Mouse (Mus musculus): ENCODE results near the gene Rex1bd.

Rex1bd gene

DNA sequence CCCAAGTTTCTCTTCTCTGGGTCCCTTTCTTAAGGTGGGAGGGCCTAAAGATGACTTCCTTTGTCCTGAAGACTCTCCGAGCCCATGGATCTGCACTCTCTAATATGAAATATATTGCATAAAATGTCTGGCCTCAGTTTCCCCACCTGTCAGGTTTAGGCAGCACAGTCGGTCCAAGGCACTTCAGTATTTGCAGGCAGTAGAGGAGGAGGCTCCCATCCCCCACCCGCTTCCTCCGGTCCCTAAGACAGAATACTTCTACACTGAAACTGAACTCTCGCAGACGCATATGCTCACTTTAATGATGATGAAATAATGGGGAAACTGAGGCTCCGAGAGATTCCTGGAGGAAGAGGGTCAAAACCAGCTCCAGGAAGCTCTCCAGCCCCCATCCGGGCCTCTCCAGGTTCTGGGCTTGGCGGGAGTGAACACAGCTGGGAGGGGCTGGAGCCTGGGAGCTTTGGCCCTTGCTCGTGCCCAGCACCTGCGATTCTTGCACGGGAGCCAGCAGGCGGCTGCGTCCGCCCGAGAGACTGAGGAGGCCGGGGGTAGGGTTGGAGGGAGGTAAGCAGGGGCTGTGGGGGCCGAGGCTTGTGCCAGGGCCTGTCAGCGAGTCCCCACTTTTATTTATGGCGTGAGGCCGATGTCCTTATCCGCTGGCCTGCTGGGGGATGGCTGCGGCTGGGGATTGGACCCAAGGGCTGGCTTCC is 4.6 kb downstream of the Rex1bd start:
- no peak for DNase-seq (ENCODE audit: low spot score)

DNA sequence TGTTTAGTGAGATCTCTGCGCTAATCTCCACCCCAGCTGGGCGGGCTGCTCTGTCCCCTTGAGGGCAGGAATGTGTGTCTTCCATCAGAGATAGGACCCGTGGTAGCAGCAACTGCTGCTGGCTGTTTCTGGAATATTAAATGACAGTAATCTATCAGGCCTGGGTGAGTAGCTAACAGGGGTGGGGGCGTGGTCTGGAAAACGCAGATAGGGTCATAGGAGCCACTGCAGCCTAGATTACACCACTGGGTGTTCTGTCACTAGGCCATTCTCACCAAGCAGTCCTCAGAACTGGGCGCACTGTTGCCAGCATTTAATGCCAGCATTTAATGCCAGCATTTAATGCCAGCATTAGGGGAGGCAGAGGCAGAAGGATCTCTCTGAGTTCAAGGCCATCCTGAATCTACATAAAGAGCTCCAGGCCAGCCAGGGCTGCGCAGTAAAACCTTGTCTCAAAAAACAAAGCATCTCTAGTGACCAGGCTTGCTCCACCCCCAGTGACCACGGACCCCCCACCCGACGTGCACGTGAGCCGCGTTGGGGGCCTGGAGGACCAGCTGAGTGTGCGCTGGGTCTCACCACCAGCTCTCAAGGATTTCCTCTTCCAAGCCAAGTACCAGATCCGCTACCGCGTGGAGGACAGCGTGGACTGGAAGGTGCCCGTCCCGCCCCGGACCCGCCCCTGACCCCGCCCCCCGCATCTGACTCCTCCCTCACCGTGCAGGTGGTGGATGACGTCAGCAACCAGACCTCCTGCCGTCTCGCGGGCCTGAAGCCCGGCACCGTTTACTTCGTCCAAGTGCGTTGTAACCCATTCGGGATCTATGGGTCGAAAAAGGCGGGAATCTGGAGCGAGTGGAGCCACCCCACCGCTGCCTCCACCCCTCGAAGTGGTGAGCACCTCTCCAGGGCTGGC is 5.9 kb downstream of the Rex1bd start:
- DNase-seq (ENCODE audit: low spot score) = no peak

GRCm38 (mm10) chr8:70495771-70496062 is 10.8 kb downstream of the Rex1bd start:
- no peak for DNase-seq (ENCODE audit: low spot score)

- DNase-seq (ENCODE audit: low spot score) = no peak
These were observed 11.4 kb downstream of the Rex1bd start for GRCm38 (mm10) chr8:70495001-70495770.

- no peak for DNase-seq (ENCODE audit: low spot score)
These were observed 12.1 kb downstream of the Rex1bd start for GRCm38 (mm10) chr8:70494416-70494945.

GRCm38 (mm10) chr8:70493692-70494415 is 12.7 kb downstream of the Rex1bd start:
- DNase-seq (ENCODE audit: low spot score) = no peak

- DNase-seq (ENCODE audit: low spot score) = no peak
These were observed 13.6 kb downstream of the Rex1bd start, which contains the start of gene Crlf1 for GRCm38 (mm10) chr8:70492664-70493640. Gene Crlf1 (plus strand): TSS chr8:70493158.

DNA sequence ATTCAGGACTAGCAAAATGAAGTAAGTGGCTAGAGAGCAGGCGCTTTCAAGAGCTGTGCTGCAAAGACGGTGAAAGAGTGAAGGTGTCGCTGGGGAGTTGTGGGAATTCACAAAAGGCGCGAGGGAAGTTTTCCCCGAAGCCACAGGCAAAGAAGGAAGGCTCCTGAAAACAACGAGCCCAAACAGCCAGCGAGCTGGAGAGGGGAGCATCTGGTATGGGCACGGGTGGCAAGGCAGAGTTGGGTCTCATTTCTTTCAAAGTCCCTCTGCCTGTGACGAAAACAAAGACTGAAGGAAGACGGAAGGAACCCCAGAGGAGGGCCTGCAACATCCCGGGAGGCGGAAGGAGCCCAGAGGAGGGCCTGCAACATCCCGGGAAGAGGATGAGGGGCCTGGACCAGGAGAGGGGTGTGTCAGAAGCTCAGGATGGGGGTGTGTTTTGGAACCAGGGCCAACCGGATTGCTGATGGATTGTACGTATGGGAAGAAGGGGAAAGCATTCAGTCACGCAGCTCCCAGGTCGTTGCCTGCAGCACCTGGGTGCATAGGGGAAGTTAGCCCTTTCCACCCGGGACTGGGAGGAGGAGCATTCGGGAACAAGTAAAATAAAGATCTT is 15.6 kb downstream of the Rex1bd start:
- DNase-seq (ENCODE audit: low spot score) = no peak

DNA sequence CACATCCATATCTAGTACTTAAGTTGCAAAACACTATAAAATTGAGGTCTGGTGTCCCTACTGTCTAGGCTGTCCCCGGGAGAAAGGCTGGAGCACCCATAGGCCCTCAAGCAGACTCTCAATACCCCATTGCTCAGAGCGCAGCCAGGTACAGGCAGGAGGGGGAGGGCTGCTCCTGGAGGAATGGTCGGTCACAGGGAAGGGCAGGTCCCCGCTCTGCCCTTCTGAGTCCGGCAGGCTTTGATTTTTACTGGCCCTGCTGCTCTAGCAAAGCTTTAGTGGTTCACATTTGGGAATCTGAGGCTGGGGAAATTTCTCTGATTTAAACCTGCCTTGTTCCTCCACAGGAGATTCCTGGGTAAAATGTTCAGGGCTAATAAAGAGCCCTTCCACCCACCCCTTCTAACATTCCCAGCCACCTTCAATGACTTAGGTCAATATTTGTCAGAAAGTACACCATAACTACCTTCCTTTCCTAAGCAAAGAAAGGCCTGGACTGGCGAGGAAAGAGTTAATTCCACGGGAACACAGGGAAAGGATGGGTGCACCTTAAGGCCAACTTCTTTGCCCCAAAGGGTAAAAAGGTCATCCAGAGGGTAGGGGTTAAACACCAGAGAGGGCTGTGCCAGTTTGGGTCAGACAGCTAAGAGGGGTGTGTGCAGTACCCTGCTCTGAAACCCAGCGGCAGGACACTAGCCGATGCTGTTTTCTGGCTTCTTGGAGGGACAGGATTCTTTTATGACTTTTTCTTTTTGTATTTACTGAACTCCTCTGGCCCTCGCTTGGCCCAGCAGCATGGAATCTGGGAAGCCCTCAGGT is 16.3 kb downstream of the Rex1bd start:
- DNase-seq (ENCODE audit: low spot score) = no peak

GRCm38 (mm10) chr8:70489576-70489975 is 17.0 kb downstream of the Rex1bd start:
- no peak for DNase-seq (ENCODE audit: low spot score)

GRCm38 (mm10) chr8:70488931-70489470 is 17.6 kb downstream of the Rex1bd start:
- no peak for DNase-seq (ENCODE audit: low spot score)

GRCm38 (mm10) chr8:70487993-70488796 is 18.4 kb downstream of the Rex1bd start:
- DNase-seq (ENCODE audit: low spot score) = no peak

DNA sequence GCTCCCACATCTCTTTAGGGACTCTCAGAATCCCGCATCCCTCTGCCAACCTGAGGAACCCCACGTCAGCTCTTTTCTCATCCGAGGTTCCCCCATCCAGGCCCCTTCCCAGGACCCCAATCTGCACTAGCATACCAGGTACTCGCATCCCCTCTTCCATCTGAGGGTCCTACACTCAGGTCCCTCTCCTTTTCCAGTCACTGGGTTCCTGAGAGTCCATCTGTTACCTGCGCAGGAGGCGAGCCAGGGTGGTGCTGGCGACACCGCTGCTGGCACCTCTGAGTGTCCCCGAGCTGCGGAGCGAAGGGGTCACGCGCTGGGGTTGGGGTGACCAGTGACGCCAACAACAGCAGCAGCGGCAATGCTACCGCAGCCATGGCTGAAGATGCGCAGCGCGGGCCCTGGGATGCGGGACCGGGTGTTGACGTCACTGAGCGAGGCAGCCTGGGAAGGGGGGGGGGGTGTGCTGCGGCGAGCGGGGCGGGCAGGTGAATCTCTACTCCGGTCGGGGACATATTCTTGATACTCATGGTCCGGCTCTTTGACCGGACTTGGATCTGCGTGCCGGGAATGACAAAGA is 19.5 kb downstream of the Rex1bd start, which contains the start of gene Tmem59l:
Tmem59l (minus strand) TSS at position 418 of the 580 bp plus-strand sequence.
- no peak for DNase-seq (ENCODE audit: low spot score)

DNA sequence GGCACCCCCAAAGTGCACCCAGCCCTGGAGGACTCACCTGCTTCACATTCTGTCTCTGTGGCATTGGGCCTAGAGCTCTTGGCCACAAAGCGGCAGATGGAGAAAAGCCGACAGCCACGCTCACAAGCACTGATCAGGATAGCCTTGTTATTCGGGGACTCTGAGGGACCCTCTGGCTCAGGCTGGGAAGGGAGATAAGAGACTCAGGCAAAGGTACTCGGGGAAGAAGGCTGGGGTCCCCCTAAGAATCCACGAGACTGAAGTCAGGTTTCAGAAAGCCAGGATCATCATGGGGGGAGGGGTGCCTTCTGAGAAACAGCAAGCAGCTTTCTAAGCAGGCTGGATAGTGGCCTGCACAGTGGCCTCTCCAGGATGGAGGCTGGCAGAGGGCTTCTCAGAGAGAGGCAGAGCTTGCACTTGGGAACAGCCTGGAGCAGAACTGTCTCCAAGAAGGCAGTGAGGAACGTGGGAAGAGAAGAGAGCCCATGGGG is 20.3 kb downstream of the Rex1bd start:
- DNase-seq (ENCODE audit: low spot score) = no peak

DNA sequence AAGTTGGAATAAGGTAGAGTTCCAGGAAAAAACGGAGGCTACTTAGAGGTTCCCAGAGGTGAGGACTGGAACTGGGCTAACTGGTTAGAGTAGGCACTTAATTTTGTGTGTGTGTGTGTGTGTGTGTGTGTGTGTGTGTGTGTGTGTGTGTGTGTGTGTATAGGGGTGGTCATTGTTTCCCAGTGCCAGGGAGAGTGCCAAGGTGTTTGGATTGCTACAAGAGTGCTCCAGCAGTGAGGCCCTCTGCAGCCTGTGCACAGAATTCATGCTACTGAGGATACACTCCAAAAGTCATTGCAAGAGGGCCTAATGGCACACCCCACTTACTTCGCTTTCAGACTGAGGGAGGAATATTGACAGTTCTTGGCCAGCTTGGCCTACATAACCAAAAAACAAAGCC is 23.6 kb downstream of the Rex1bd start:
- no peak for DNase-seq (ENCODE audit: low spot score)

DNA sequence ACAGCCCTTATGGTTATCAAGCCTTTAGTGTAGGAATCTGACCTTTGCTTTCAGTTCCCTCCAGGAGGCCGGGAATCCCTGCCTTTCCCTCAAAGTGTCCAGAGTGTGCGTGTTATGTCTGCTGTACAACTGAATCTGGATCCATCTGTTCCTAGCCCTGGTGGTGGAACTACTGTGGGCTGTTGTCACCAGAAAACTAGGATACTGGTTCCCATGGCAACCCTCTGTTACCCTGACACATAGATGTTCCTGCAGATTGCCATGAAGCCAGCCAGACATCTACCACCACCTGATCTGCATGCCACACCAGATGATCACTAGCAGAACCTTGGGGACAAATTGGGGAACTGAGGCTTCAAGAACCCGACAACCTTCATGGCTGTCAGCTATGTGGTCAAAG is 24.6 kb downstream of the Rex1bd start:
- no peak for DNase-seq (ENCODE audit: low spot score)

- no peak for DNase-seq (ENCODE audit: low spot score)
These were observed 29.1 kb downstream of the Rex1bd start for GRCm38 (mm10) chr8:70477269-70477982.

All from left cerebral cortex, adult 11 months (tissue).